Mouse (Mus musculus): ENCODE measurements around the gene Prrxl1.

GRCm38 (mm10) chr14:32683982-32684734 is 85.0 kb downstream of the Prrxl1 start:
- no peak for TF ChIP-seq TCF12 (IDR thresholded peaks at IDR 0.05; ENCODE audit: insufficient read depth, poor library complexity, severe bottlenecking)
- no peak for TF ChIP-seq MYOD1 (IDR thresholded peaks at IDR 0.05; ENCODE audit: control insufficient read depth in 1 of 3, insufficient read length in 2 of 3, low read depth in 2 of 3)
- no peak for TF ChIP-seq MAX (IDR thresholded peaks at IDR 0.05; ENCODE audit: low read depth)
- no peak for TF ChIP-seq POLR2A (IDR thresholded peaks at IDR 0.05; ENCODE audit: insufficient read length, low read depth)
- no peak for TF ChIP-seq REST (IDR thresholded peaks at IDR 0.05; ENCODE audit: insufficient read depth, insufficient read length)
- no peak for TF ChIP-seq E2F4 (IDR thresholded peaks at IDR 0.05; ENCODE audit: insufficient read depth)
- TF ChIP-seq POLR2AphosphoS2 (IDR thresholded peaks at IDR 0.05; ENCODE audit: insufficient read length, low read depth), result no peak
- TF ChIP-seq CEBPB (IDR thresholded peaks at IDR 0.05; ENCODE audit: insufficient read depth, poor library complexity, severe bottlenecking), result no peak
